Mouse (Mus musculus) olfactory bulb, adult 2 months (tissue): ENCODE data around the gene Dnah17.

Source experiments
- CTCF ChIP-seq: fragments of 200-500 bp; IDR thresholded peaks from 2 replicates; pipeline ENCODE4 v1.5.1; 2012; ENCODE audit warnings: low read depth, mild to moderate bottlenecking, low read length, moderate library complexity; ENCODE audit not compliant: insufficient read depth
- POLR2A ChIP-seq: fragments of 200-500 bp; IDR thresholded peaks from 2 replicates; pipeline ENCODE4 v1.6.1; 2012; ENCODE audit warnings: mild to moderate bottlenecking, low read depth, low read length, moderate library complexity; ENCODE audit not compliant: insufficient read depth

DNA sequence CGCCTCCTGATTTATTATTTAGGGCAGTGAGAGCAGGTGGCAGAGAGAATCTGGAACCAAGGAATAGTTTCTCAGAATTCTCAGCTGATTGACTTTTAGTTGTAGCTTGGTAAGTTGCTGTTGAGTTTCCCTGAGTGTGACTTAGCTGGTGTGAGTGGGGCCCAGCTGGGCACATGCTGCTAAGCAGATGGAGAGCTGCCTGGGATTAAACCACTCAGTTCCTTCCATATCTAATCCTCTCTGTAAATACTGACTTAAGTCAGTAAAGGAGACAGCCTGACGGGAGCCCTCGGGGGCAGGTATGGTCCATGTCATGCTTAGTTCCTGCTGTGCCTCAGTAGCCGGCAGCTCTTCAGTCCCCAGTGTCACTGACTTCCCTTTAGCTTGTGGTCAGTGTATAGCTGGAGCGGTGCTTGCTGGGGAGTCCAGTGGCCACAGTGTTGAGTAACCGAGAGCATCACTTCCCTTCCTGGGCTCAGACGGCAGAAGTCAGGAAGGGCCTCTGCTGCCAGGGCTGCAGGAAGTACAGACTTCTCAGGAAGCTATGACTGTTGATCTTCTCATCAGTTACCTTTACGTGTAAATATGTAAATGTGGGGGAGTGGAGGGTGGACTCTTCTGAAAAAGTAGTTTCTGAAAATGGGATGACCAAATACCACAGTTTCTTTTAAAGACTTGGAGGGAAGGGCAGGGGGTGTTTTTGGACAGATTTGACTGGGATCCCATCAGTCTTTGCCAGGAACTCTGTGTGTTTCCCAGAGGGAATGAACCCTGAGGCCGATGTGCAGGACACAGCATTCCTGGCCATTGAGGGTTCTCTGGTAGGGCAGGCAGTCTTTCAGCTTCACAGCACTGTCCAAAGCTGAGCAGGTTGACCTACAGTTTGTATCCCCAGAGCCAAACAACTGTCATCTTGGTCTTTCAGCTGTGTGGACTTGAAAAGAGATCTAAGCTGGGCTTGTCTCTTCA lies 138.6 kb downstream of the Dnah17 start:
- TF ChIP-seq POLR2A, result no peak
- TF ChIP-seq CTCF, result no peak
